Mouse (Mus musculus) brain, embryonic 18.5 days (tissue): ENCODE data around the gene Olfr447.

Source experiments
- DNase-seq: peaks from one replicate; pipeline ENCODE4 v3.0.0-alpha.2; 2012; ENCODE audit warnings: low read depth, low spot score

Gene Olfr447

GRCm38 (mm10) chr6:42908578-42908977 is at the start of gene Olfr447:
Gene Olfr447 (plus strand): TSS chr6:42908878.
- no peak for DNase-seq

- DNase-seq = peak; percentile 59
Observed at GRCm38 (mm10) chr6:42860222-42860819, 48.4 kb upstream of the Olfr447 start.

- no peak for DNase-seq
Observed at GRCm38 (mm10) chr6:42869695-42870094, 39.0 kb upstream of the Olfr447 start.

GRCm38 (mm10) chr6:42876323-42876722 is 32.4 kb upstream of the Olfr447 start:
- no peak for DNase-seq

GRCm38 (mm10) chr6:42890141-42890540 is 18.5 kb upstream of the Olfr447 start, which contains the start of gene Olfr448:
Gene Olfr448 (plus strand): TSS chr6:42890441.
- no peak for DNase-seq

- no peak for DNase-seq
Observed at GRCm38 (mm10) chr6:42900345-42900744, 8.3 kb upstream of the Olfr447 start.

GRCm38 (mm10) chr6:42921077-42921476 is 12.4 kb downstream of the Olfr447 start, which contains the start of gene Olfr446:
Gene Olfr446 (plus strand): TSS chr6:42921377.
- no peak for DNase-seq

GRCm38 (mm10) chr6:42948767-42949166 is 40.1 kb downstream of the Olfr447 start, which contains the start of gene Olfr444:
Gene Olfr444 (plus strand): TSS chr6:42949067.
- DNase-seq = no peak
